Mouse (Mus musculus): ENCODE results near the gene Coq8a.

- TF ChIP-seq POLR2A (IDR thresholded peaks at IDR 0.05; ENCODE audit: low read depth, low read length) (no peak), CTCF (conservative IDR thresholded peaks at IDR 0.05; ENCODE audit: insufficient read depth, insufficient read length, low read depth, low read length) (no peak)
Measured at GRCm38 (mm10) chr1:180171883-180172282, 27.5 kb downstream of the Coq8a start.
